Mouse (Mus musculus) T-helper 1 cell (primary cell): ENCODE results near the gene Actrt2.

Experiments
- in situ Hi-C: fragments of 300-600 bp; cut with MboI, MseI; formaldehyde crosslinking; loops from one replicate; pipeline ENCODE4 v1.15.1; 2025; ENCODE audit warnings: high pct_unique_total_duplicates

Gene Actrt2

GRCm38 (mm10) chr4:154667767-154668166 lies at the start of gene Actrt2:
Gene Actrt2, minus strand, starts transcription at chr4:154667867.
- in situ Hi-C loops: no loop called here

- in situ Hi-C loops: no loop called here
These were observed 41.9 kb upstream of the Actrt2 start for GRCm38 (mm10) chr4:154709391-154710107.

- in situ Hi-C loops: no loop called here
These were observed 41.1 kb upstream of the Actrt2 start for GRCm38 (mm10) chr4:154708811-154709210.

GRCm38 (mm10) chr4:154708223-154708622 lies 40.6 kb upstream of the Actrt2 start:
- in situ Hi-C loops: no loop called here

GRCm38 (mm10) chr4:154707521-154707920 lies 39.9 kb upstream of the Actrt2 start:
- in situ Hi-C loops: no loop called here

GRCm38 (mm10) chr4:154706442-154706841 lies 38.8 kb upstream of the Actrt2 start:
- in situ Hi-C loops: no loop called here

- in situ Hi-C loops: no loop called here
These were observed 38.0 kb upstream of the Actrt2 start for GRCm38 (mm10) chr4:154705681-154706080.

- in situ Hi-C loops: no loop called here
These were observed 37.4 kb upstream of the Actrt2 start for GRCm38 (mm10) chr4:154705056-154705455.

GRCm38 (mm10) chr4:154704591-154704990 lies 36.9 kb upstream of the Actrt2 start:
- in situ Hi-C loops: no loop called here

- in situ Hi-C loops: no loop called here
These were observed 35.9 kb upstream of the Actrt2 start for GRCm38 (mm10) chr4:154703426-154704070.

GRCm38 (mm10) chr4:154702931-154703330 lies 35.3 kb upstream of the Actrt2 start:
- in situ Hi-C loops: no loop called here

- in situ Hi-C loops: no loop called here
These were observed 34.5 kb upstream of the Actrt2 start for GRCm38 (mm10) chr4:154702186-154702585.

GRCm38 (mm10) chr4:154700921-154701412 lies 33.3 kb upstream of the Actrt2 start:
- in situ Hi-C loops: no loop called here

- in situ Hi-C loops: no loop called here
These were observed 32.8 kb upstream of the Actrt2 start for GRCm38 (mm10) chr4:154700436-154700835.

GRCm38 (mm10) chr4:154699236-154699635 lies 31.6 kb upstream of the Actrt2 start:
- in situ Hi-C loops: no loop called here

GRCm38 (mm10) chr4:154698631-154699030 lies 31.0 kb upstream of the Actrt2 start:
- in situ Hi-C loops: no loop called here

GRCm38 (mm10) chr4:154698021-154698590 lies 30.4 kb upstream of the Actrt2 start:
- in situ Hi-C loops: no loop called here

GRCm38 (mm10) chr4:154697476-154697875 lies 29.8 kb upstream of the Actrt2 start:
- in situ Hi-C loops: no loop called here

- in situ Hi-C loops: no loop called here
These were observed 28.9 kb upstream of the Actrt2 start for GRCm38 (mm10) chr4:154696552-154696951.

GRCm38 (mm10) chr4:154696146-154696545 lies 28.5 kb upstream of the Actrt2 start:
- in situ Hi-C loops: no loop called here

- in situ Hi-C loops: no loop called here
These were observed 26.7 kb upstream of the Actrt2 start for GRCm38 (mm10) chr4:154694361-154694760.

- in situ Hi-C loops: no loop called here
These were observed 25.8 kb upstream of the Actrt2 start for GRCm38 (mm10) chr4:154693348-154694015.
